Mouse (Mus musculus) myocyte (in vitro differentiated cells): ENCODE data around the gene Rps6kc1.

Source experiments
- MAX ChIP-seq: IDR thresholded peaks from one replicate; pipeline ENCODE4 v1.6.1; 2011; ENCODE audit warnings: low read depth, mild to moderate bottlenecking, control low read depth
- MYOD1 ChIP-seq, 3 experiments: IDR thresholded peaks; one replicate each; pipeline ENCODE4 v1.6.1; 2011; ENCODE audit warnings: control low read depth in 2 of 3, low read depth in 2 of 3, mild to moderate bottlenecking in 2 of 3, moderate library complexity in 1 of 3; ENCODE audit not compliant: insufficient read length in 2 of 3, control insufficient read depth in 1 of 3
- POLR2A ChIP-seq: IDR thresholded peaks from one replicate; pipeline ENCODE4 v1.6.1; 2011; ENCODE audit warnings: low read depth, mild to moderate bottlenecking, control low read depth, moderate library complexity; ENCODE audit not compliant: insufficient read length
- TCF12 ChIP-seq: IDR thresholded peaks from one replicate; pipeline ENCODE4 v1.6.1; 2011; ENCODE audit warnings: mild to moderate bottlenecking, control low read depth; ENCODE audit not compliant: poor library complexity, insufficient read depth, severe bottlenecking

DNA sequence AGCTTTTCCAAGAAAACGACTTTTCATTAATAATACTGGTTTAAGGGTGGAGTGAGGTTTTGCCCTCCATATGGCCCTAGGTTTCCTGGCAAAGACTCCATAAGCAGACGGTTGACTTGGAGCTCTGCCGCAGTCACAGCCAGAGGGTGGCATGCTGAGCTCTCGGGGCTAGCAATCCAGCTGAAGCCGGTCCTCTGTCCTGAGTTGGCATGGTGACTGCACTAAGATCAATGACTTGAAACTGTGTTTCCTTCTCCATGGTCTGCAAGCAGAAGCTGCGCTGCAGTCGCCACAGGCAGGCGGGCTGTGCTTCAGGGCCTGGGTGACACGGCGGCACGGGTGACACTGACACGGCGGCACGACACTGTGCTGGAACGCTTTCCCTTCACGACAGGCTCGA is 37.3 kb upstream of the Rps6kc1 start:
- TF ChIP-seq POLR2A (no peak), MAX (no peak), TCF12 (no peak), MYOD1 (IDR thresholded peaks at IDR 0.05; ENCODE audit: control insufficient read depth in 1 of 3, insufficient read length in 2 of 3, low read depth in 2 of 3) (no peak)
